In the genomic region with DNA sequence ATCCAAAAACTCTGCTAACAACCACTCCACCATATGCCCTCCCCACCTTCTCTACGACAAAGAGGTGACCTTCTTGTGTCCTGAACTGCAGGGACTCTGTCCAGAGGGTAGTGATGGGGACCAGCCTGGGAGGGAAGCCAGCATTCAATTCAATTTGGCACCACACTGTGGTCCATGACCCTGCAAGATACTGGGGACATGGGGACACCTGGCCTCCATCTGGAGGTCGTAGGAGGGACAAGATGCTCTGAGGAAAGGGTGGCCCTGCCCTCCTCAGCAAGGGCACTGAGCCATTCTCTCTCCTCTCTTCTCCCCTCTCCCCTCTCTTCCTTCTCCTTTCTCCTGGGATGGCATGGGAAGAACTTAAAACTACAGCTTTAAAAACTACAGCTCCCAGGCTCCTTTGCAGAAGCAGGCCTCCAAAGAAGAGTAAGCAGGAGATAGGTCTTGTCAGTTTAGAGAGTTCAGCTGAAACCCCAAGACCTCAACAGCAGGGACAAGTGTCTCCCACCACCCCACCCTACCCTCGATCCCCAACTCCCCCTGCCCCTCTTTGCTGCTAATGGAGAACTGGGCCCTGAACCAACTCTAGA, we compare ENCODE assay signal across 19 mouse cellular contexts. TPM values are rescaled to one million over a fixed set of nuclear protein-coding genes. Genes with fewer than 3 reads are reported as not detected.
DNase-seq lines count a peak whose midpoint lies in the region; ATAC-seq and TF ChIP-seq lines count a peak whose summit lies in the region.
"Had no signal": no experiment of that assay in that cellular context is flagged by ENCODE, and none has a peak within 500 bp of the region (broad histone marks: within the 10 kb centered on the region; RNA-seq: fewer than 3 reads in every experiment).

No protein-coding gene starts in this region.

- TF ChIP-seq CTCF in heart, postnatal 0 days (IDR thresholded peaks at IDR 0.05; ENCODE audit: low read depth), result no peak

- in situ Hi-C loops in ES-E14 (cut with MboI; ENCODE audit: low sequenced_read_pairs in 2 of 2, unreplicated experiment in 2 of 2), result no loop called here

- intact Hi-C loops in heart, postnatal 14 days (cut with DNase I), result loop anchor here (10.0 kb wide), 1 partner anchor 239 kb away; the partner anchor contains the start of genes Fam216a and Gpn3

- no peak overlapping the region for H3K4me2 ChIP-seq in heart, postnatal 0 days (ENCODE audit: low read depth, low read length)
- H3K4me2 ChIP-seq: embryonic facial prominence, embryonic 15.5 days; midbrain, embryonic 12.5 days; neural tube, embryonic 13.5 days had no signal

- H3K4me1 ChIP-seq in heart, postnatal 0 days (ENCODE audit: control insufficient read depth, insufficient read depth), result peaks cover 29% of the 10 kb centered on the region
- peaks cover 4 to 17% of the 10 kb centered on the region in 2 experiments; a peak in 3 of 4 replicates for H3K4me1 ChIP-seq in ES-E14 (ENCODE audit: control insufficient read depth in 2 of 2, insufficient read depth in 2 of 2, low read length in 2 of 2, poor library complexity in 1 of 2)

- peak; percentile 68 for DNase-seq in cerebellum, adult 9-10 months
- DNase-seq in cerebellum, postnatal 4 days (ENCODE audit: low spot score in 2 of 2), result no peak
- no peak for DNase-seq in heart, postnatal 0 days (ENCODE audit: low spot score)
- DNase-seq in heart, postnatal 14 days, result no peak
- DNase-seq in ES-E14 (ENCODE audit: low read depth, low spot score), result no peak
- peak; percentile 44 to 47 for DNase-seq in cerebellum, postnatal 14 days
- DNase-seq in lung, postnatal 25 days (ENCODE audit: low spot score), result no peak
- DNase-seq: kidney, adult 18-20 months; spleen, adult 18-20 months; thymus, adult 18-20 months had no signal

- H3K4me3 ChIP-seq in heart, postnatal 0 days (ENCODE audit: low read depth, low read length), result no peak overlapping the region
- H3K4me3 ChIP-seq in ES-E14 (ENCODE audit: insufficient read depth in 1 of 2, low read depth in 1 of 2, low read length in 2 of 2, poor library complexity in 1 of 2, severe bottlenecking in 1 of 2), result no peak overlapping the region
- H3K4me3 ChIP-seq: embryonic facial prominence, embryonic 15.5 days; midbrain, embryonic 12.5 days; neural tube, embryonic 13.5 days had no signal

- no peaks in the 10 kb centered on the region for H3K9me3 ChIP-seq in heart, postnatal 0 days (replicated peaks; ENCODE audit: control insufficient read depth, low read length)
- no peaks in the 10 kb centered on the region for H3K9me3 ChIP-seq in ES-E14 (ENCODE audit: control insufficient read depth, insufficient read depth, low read depth, low read length)
- H3K9me3 ChIP-seq: embryonic facial prominence, embryonic 15.5 days; midbrain, embryonic 12.5 days; neural tube, embryonic 13.5 days had no signal

- H3K36me3 ChIP-seq in heart, postnatal 0 days (replicated peaks; ENCODE audit: control insufficient read depth, insufficient read depth, low read length), result no peaks in the 10 kb centered on the region
- no peaks in the 10 kb centered on the region for H3K36me3 ChIP-seq in ES-E14 (ENCODE audit: control insufficient read depth, insufficient read depth, low read length, poor library complexity, severe bottlenecking)
- H3K36me3 ChIP-seq: embryonic facial prominence, embryonic 15.5 days; midbrain, embryonic 12.5 days; neural tube, embryonic 13.5 days had no signal

- TF ChIP-seq EP300 in heart, postnatal 0 days (IDR thresholded peaks at IDR 0.05; ENCODE audit: low read depth), result no peak

- 57% methylated on average over 3 of the region's 3 CpGs for WGBS in heart, postnatal 0 days

- peak; percentile 40 for ATAC-seq in heart, postnatal 0 days (ENCODE audit: insufficient read depth, low read depth)
- ATAC-seq: forebrain, embryonic 16.5 days; hindbrain, embryonic 16.5 days had no signal

- H3K27me3 ChIP-seq in heart, postnatal 0 days (ENCODE audit: control insufficient read depth, insufficient read depth, low read length), result no peaks in the 10 kb centered on the region
- H3K27me3 ChIP-seq: embryonic facial prominence, embryonic 15.5 days had no signal

- H3K27ac ChIP-seq in heart, postnatal 0 days (ENCODE audit: low read depth), result peak overlapping the region; percentile 79
- no peak overlapping the region for H3K27ac ChIP-seq in ES-E14 (ENCODE audit: insufficient read depth, low read depth, low read length, poor library complexity, severe bottlenecking)
- H3K27ac ChIP-seq: embryonic facial prominence, embryonic 15.5 days; kidney, postnatal 0 days; liver, embryonic 14.5 days; midbrain, embryonic 12.5 days; neural tube, embryonic 13.5 days had no signal

- no peak overlapping the region for H3K9ac ChIP-seq in heart, postnatal 0 days (replicated peaks; ENCODE audit: low read depth, low read length)
- H3K9ac ChIP-seq in ES-E14 (ENCODE audit: insufficient read depth, low read depth, low read length, poor library complexity, severe bottlenecking), result no peak overlapping the region
- H3K9ac ChIP-seq: embryonic facial prominence, embryonic 15.5 days; liver, embryonic 14.5 days; midbrain, embryonic 12.5 days; neural tube, embryonic 13.5 days had no signal

TF ChIP-seq in ES-E14, 5 proteins besides CTCF, POLR2A, EP300 and RAD21:
- TF ChIP-seq HCFC1 (IDR thresholded peaks at IDR 0.05; ENCODE audit: borderline replicate concordance, insufficient read depth, low read length) (peak; percentile 51; the same call in 1 of the 2 replicates), MAFK (IDR thresholded peaks at IDR 0.05; ENCODE audit: insufficient read depth, low read depth, low read length) (no peak)

RNA-seq across cellular contexts. Expression of gene Ccdc63, which starts 5.2 kb away (rescaled TPM):
- total RNA-seq in heart, postnatal 0 days (2014; rRNA removed; ENCODE audit: low replicate concordance), result not detected in 2 replicates
- 0.26 and 0.27 TPM in 2 replicates for polyA plus RNA-seq in heart, postnatal 0 days (2015; fragmentation: Nextera tagmentation; extraction: Ambion mirVana)
- total RNA-seq in heart, postnatal 14 days (2021), result not detected
- total RNA-seq in ES-E14 (2012; rRNA removed), result 1.7 and 2.2 TPM in 2 replicates
- polyA plus RNA-seq: forebrain, embryonic 16.5 days; kidney, postnatal 0 days; midbrain, embryonic 12.5 days had no signal

RNA-seq across cellular contexts. Expression of gene Ppp1cc, which starts 22.7 kb away (rescaled TPM):
- total RNA-seq in heart, postnatal 0 days (2014; rRNA removed; ENCODE audit: low replicate concordance), result 199 and 295 TPM in 2 replicates
- 146 and 157 TPM in 2 replicates for polyA plus RNA-seq in heart, postnatal 0 days (2015; fragmentation: Nextera tagmentation; extraction: Ambion mirVana)
- total RNA-seq in heart, postnatal 14 days (2021), result 100 to 1,000 TPM; 121 to 152 TPM
- 245 and 265 TPM in 2 replicates for total RNA-seq in ES-E14 (2012; rRNA removed)

RNA-seq across cellular contexts. Expression of gene Myl2, which starts 34.6 kb away (rescaled TPM):
- total RNA-seq in heart, postnatal 0 days (2014; rRNA removed; ENCODE audit: low replicate concordance), result 7,568 and 8,637 TPM in 2 replicates
- polyA plus RNA-seq in heart, postnatal 0 days (2015; fragmentation: Nextera tagmentation; extraction: Ambion mirVana), result 15,488 and 15,525 TPM in 2 replicates
- over 10,000 TPM; 16,479 to 17,190 TPM for total RNA-seq in heart, postnatal 14 days (2021)
- 0.89 TPM in 1 of 2 replicates, not detected in the other for total RNA-seq in ES-E14 (2012; rRNA removed)
- total RNA-seq: adrenal gland, adult 18-20 months; hematopoietic stem cell, adult 5-6 weeks had no signal

Comparison
In these comparisons a context has a peak if more than half of its experiments do, and no peak if none do; other contexts are left out.
1. DNase-seq: peak in cerebellum, adult 9-10 months (single experiment) and cerebellum, postnatal 14 days (2 of 2); none in cerebellum, postnatal 4 days (0 of 2), heart, postnatal 0 days (single experiment), heart, postnatal 14 days (0 of 2), ES-E14 (single experiment) and lung, postnatal 25 days (single experiment).
2. RNA of gene Myl2, which starts 34.6 kb away (total RNA-seq): 16,479 to 17,190 TPM in heart, postnatal 14 days and 7,568 to 8,637 TPM in heart, postnatal 0 days; 0.89 TPM in ES-E14; every median in the first group is over 1,000 times any median in the second.